Mouse (Mus musculus): ENCODE measurements at regions not wholly inside any gene's neighbourhood (a gene's known extent, or its start where the extent isn't known, plus 50 kb on each side); places are given as distances from the start of the nearest gene placed in this dataset.

GRCm38 (mm10) chr3:133987681-133988080, 248.6 kb upstream of the Cxxc4 start:
- TF ChIP-seq POLR2A (IDR thresholded peaks at IDR 0.05; ENCODE audit: low read depth, low read length), result no peak
- no peak for TF ChIP-seq CTCF (IDR thresholded peaks at IDR 0.05; ENCODE audit: extremely low read depth, insufficient read depth, insufficient read length, insufficient replicate concordance)
